Mouse (Mus musculus) layer of hippocampus, postnatal 36 days (tissue): ENCODE measurements around the gene Dhrs4. TPM values are rescaled to one million over a fixed set of nuclear protein-coding genes. Genes with fewer than 3 reads are reported as not detected.

Experiments used
- DNase-seq, 2 experiments: peaks; one replicate each; pipeline ENCODE4 v3.0.0; 2022
- total RNA-seq, 2 experiments: library from RNA; stranded (reverse); gene quantifications; 2 replicates each; pipeline ENCODE4 v1.2.3; 2021

The Dhrs4 gene
- total RNA-seq, 2 experiments from 2014 or later = 22.0 to 23.3 TPM

- DNase-seq = no peak
Measured at GRCm38 (mm10) chr14:55536116-55536745, 57.7 kb downstream of the Dhrs4 start.

Other genes starting within 250 kb of the Dhrs4 start
- 10 to 100 TPM; 59.2 to 60.3 TPM for gene Carmil3, start 11.9 kb downstream of the Dhrs4 start, total RNA-seq
- 100 to 1,000 TPM; 696 to 698 TPM for gene Cpne6, start 31.7 kb downstream of the Dhrs4 start, total RNA-seq
- gene Nrl, start 46.2 kb downstream of the Dhrs4 start, total RNA-seq = 1 to 10 TPM; 1.6 to 5.6 TPM
- 10 to 100 TPM; 42.6 to 45.8 TPM for gene Pck2, start 61.5 kb downstream of the Dhrs4 start, total RNA-seq
- 10 to 100 TPM; 82.5 to 83.2 TPM for gene Dcaf11, start 81.2 kb downstream of the Dhrs4 start, total RNA-seq
- gene A730061H03Rik, start 81.6 kb downstream of the Dhrs4 start, total RNA-seq = 1 to 10 TPM; 1.3 to 1.4 TPM
- not detected for gene Fitm1, start 96.9 kb downstream of the Dhrs4 start, total RNA-seq
- gene Psme1, start 99.4 kb downstream of the Dhrs4 start, total RNA-seq = 10 to 100 TPM; 50.3 to 50.4 TPM
- gene Emc9, start 106.5 kb downstream of the Dhrs4 start, total RNA-seq = 10 to 100 TPM; 46.1 to 50.7 TPM
- gene Psme2, start 112.4 kb downstream of the Dhrs4 start, total RNA-seq = 10 to 100 TPM; 43.2 to 44.6 TPM
- gene Rnf31, start 113.0 kb downstream of the Dhrs4 start, total RNA-seq = 10 to 100 TPM; 29.5 to 41.0 TPM
- gene Irf9, start 124.8 kb downstream of the Dhrs4 start, total RNA-seq = 10 to 100 TPM; 13.9 to 16.2 TPM
- gene Rec8, start 139.3 kb downstream of the Dhrs4 start, total RNA-seq = 1 to 10 TPM in 1 of 2 experiments, under 1 TPM in 1; 0.88 to 1.8 TPM
- gene Ipo4, start 157.2 kb downstream of the Dhrs4 start, total RNA-seq = 100 to 1,000 TPM; 108 to 119 TPM
- 1 to 10 TPM; 5.3 to 5.6 TPM for gene Gm49378, start 159.1 kb downstream of the Dhrs4 start, total RNA-seq
- 10 to 100 TPM; 43.4 to 44.3 TPM for gene Tm9sf1, start 165.0 kb downstream of the Dhrs4 start, total RNA-seq
- gene Tssk4, start 171.4 kb downstream of the Dhrs4 start, total RNA-seq = 1 to 10 TPM; 1.3 to 1.7 TPM
- gene Mdp1, start 181.8 kb downstream of the Dhrs4 start, total RNA-seq = 10 to 100 TPM; 46.4 to 49.9 TPM
- gene Gmpr2, start 193.2 kb downstream of the Dhrs4 start, total RNA-seq = 10 to 100 TPM; 24.4 to 27.9 TPM
- 100 to 1,000 TPM; 328 to 337 TPM for gene Nedd8, start 193.4 kb downstream of the Dhrs4 start, total RNA-seq
- gene Tinf2, start 203.1 kb downstream of the Dhrs4 start, total RNA-seq = 10 to 100 TPM; 13.0 to 13.4 TPM
- gene Tgm1, start 235.2 kb downstream of the Dhrs4 start, total RNA-seq = under 1 TPM in 1 of 2 experiments, not detected in 1; 0.28 TPM
- gene Rabggta, start 243.5 kb downstream of the Dhrs4 start, total RNA-seq = 10 to 100 TPM; 42.8 to 43.8 TPM